ENCODE assay signal across 10 mouse cellular contexts in the genomic region with DNA sequence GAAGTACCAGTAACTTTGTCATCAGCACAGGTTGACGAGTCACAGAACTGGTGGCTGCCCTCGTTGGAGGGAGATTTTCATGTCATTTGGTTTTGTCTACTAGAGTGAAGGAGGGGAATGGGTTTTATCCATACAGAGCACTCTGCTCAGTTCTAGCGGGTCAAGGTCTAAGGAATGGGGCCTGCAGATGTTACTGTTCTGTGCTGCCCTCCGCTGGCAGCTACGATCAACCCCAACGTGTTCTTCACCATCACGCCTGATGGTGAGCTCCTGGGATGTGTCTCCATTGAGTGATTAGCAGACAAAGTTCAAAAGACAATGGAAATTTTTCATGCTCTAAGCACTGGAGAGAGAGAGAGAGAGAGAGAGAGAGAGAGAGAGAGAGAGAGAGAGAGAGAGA.
DNase-seq lines count a peak whose midpoint lies in the region; ATAC-seq and TF ChIP-seq lines count a peak whose summit lies in the region.
"Had no signal": no experiment of that assay in that cellular context is flagged by ENCODE, and none has a peak within 500 bp of the region (broad histone marks: within the 10 kb centered on the region; RNA-seq: fewer than 3 reads in every experiment).

No protein-coding gene starts in this region.

- H3K27me3 ChIP-seq in hindbrain, postnatal 0 days (ENCODE audit: insufficient read depth, low read length): no peaks in the 10 kb centered on the region
- no peaks in the 10 kb centered on the region for H3K27me3 ChIP-seq in hindbrain, embryonic 10.5 days (ENCODE audit: insufficient read depth, poor library complexity, severe bottlenecking)
- no peaks in the 10 kb centered on the region for H3K27me3 ChIP-seq in midbrain, embryonic 16.5 days (ENCODE audit: control insufficient read depth, insufficient read depth, low read depth, low read length)
- H3K27me3 ChIP-seq: embryonic facial prominence, embryonic 15.5 days; midbrain, embryonic 12.5 days had no signal

- peak; percentile 55 for TF ChIP-seq CTCF in hindbrain, postnatal 0 days (IDR thresholded peaks at IDR 0.05; ENCODE audit: low read depth)

- 59% methylated on average over 7 of the region's 7 CpGs for WGBS in hindbrain, postnatal 0 days
- 57% methylated on average over 7 of the region's 7 CpGs for WGBS in hindbrain, embryonic 10.5 days
- WGBS in midbrain, embryonic 16.5 days: 54% methylated on average over 7 of the region's 7 CpGs

- no peak overlapping the region for H3K4me3 ChIP-seq in hindbrain, postnatal 0 days (ENCODE audit: low read length)
- H3K4me3 ChIP-seq in hindbrain, embryonic 10.5 days: no peak overlapping the region
- no peak overlapping the region for H3K4me3 ChIP-seq in midbrain, embryonic 16.5 days (ENCODE audit: low read depth, low read length)
- H3K4me3 ChIP-seq: embryonic facial prominence, embryonic 15.5 days; midbrain, embryonic 12.5 days had no signal

- no peaks in the 10 kb centered on the region for H3K36me3 ChIP-seq in hindbrain, postnatal 0 days (ENCODE audit: insufficient read depth, low read length)
- no peaks in the 10 kb centered on the region for H3K36me3 ChIP-seq in hindbrain, embryonic 10.5 days
- H3K36me3 ChIP-seq in midbrain, embryonic 16.5 days (ENCODE audit: control insufficient read depth, insufficient read depth, low read length): no peaks in the 10 kb centered on the region
- H3K36me3 ChIP-seq: embryonic facial prominence, embryonic 15.5 days; midbrain, embryonic 12.5 days had no signal

- DNase-seq in hindbrain, postnatal 0 days (ENCODE audit: low spot score): peak; percentile 46
- no peak for DNase-seq in hindbrain, embryonic 10.5 days (ENCODE audit: low spot score)
- peak; percentile 21 for DNase-seq in ovary, postnatal 36 days (ENCODE audit: low spot score)
- no peak for DNase-seq in ovary, postnatal 10 days (ENCODE audit: low spot score)
- DNase-seq in embryo, embryonic 10 days (ENCODE audit: low spot score): peak; percentile 46
- peak; percentile 46 for DNase-seq in testis, postnatal 10 days (ENCODE audit: low spot score)

- no peak overlapping the region for H3K27ac ChIP-seq in hindbrain, postnatal 0 days
- H3K27ac ChIP-seq in hindbrain, embryonic 10.5 days: no peak overlapping the region
- no peak overlapping the region for H3K27ac ChIP-seq in midbrain, embryonic 16.5 days (ENCODE audit: low read length)
- H3K27ac ChIP-seq: embryonic facial prominence, embryonic 15.5 days; midbrain, embryonic 12.5 days had no signal

- no peaks in the 10 kb centered on the region for H3K9me3 ChIP-seq in hindbrain, postnatal 0 days (ENCODE audit: low read length)
- no peaks in the 10 kb centered on the region for H3K9me3 ChIP-seq in hindbrain, embryonic 10.5 days
- no peaks in the 10 kb centered on the region for H3K9me3 ChIP-seq in midbrain, embryonic 16.5 days (replicated peaks; ENCODE audit: control insufficient read depth, low read length, poor library complexity, severe bottlenecking)
- H3K9me3 ChIP-seq: embryonic facial prominence, embryonic 15.5 days; midbrain, embryonic 12.5 days had no signal

- H3K4me1 ChIP-seq in hindbrain, postnatal 0 days (ENCODE audit: insufficient read depth, low read length): no peaks in the 10 kb centered on the region
- H3K4me1 ChIP-seq in hindbrain, embryonic 10.5 days (replicated peaks): 0 out of 2 replicates have a peak, but pooled peaks cover 4% of the 10 kb centered on the region
- 0 out of 2 replicates have a peak, but pooled peaks cover 6% of the 10 kb centered on the region for H3K4me1 ChIP-seq in midbrain, embryonic 16.5 days (ENCODE audit: control insufficient read depth, insufficient read depth, low read length)
- H3K4me1 ChIP-seq: embryonic facial prominence, embryonic 15.5 days; midbrain, embryonic 12.5 days had no signal

- ATAC-seq in hindbrain, postnatal 0 days: no peak
- no peak for ATAC-seq in midbrain, embryonic 16.5 days

- H3K4me2 ChIP-seq in hindbrain, postnatal 0 days (ENCODE audit: low read depth, low read length): no peak overlapping the region
- H3K4me2 ChIP-seq in midbrain, embryonic 16.5 days (ENCODE audit: low read length): no peak overlapping the region
- H3K4me2 ChIP-seq: embryonic facial prominence, embryonic 15.5 days; heart, embryonic 11.5 days; midbrain, embryonic 12.5 days had no signal

- no peak overlapping the region for H3K9ac ChIP-seq in hindbrain, postnatal 0 days (replicated peaks; ENCODE audit: low read length)
- H3K9ac ChIP-seq in midbrain, embryonic 16.5 days (ENCODE audit: low read depth, low read length): no peak overlapping the region
- H3K9ac ChIP-seq: embryonic facial prominence, embryonic 15.5 days; midbrain, embryonic 12.5 days had no signal

Comparison
In these comparisons a context has a peak if more than half of its experiments do, and no peak if none do; other contexts are left out.
1. DNase-seq: peak in hindbrain, postnatal 0 days (single experiment), ovary, postnatal 36 days (single experiment), embryo, embryonic 10 days (single experiment) and testis, postnatal 10 days (single experiment); none in hindbrain, embryonic 10.5 days (single experiment) and ovary, postnatal 10 days (single experiment).